Mouse (Mus musculus) gastrocnemius, postnatal 14 days (tissue): ENCODE results near the gene Plk5. TPM values are rescaled to one million over a fixed set of nuclear protein-coding genes. Genes with fewer than 3 reads are reported as not detected.
A peak's percentile ranks its signal among the peaks of the same experiment; 100 is the strongest.

ENCODE experiments used
- DNase-seq: peaks from one replicate; pipeline ENCODE4 v3.0.0; 2021; ENCODE audit warnings: mixed read lengths
- intact Hi-C: fragments of 180-260 bp; cut with DNase I; formaldehyde crosslinking; loops from one replicate; pipeline ENCODE4 v1.15.1; 2025; ENCODE audit warnings: low total_unique reads
- long read RNA-seq, 2 experiments: library from polyadenylated mRNA; stranded (forward); transcript quantifications; one replicate each; pipeline ENCODE4 v2.0.0; 2021
- total RNA-seq, 2 experiments: library from RNA; stranded (reverse); gene quantifications; 2 replicates each; pipeline ENCODE4 v1.2.3; 2021

The Plk5 gene
- total RNA-seq, result under 1 TPM; 0.12 to 0.13 TPM
- long read RNA-seq, experiment 1, result 0 reads
- long read RNA-seq, experiment 2, result 0 reads

DNA sequence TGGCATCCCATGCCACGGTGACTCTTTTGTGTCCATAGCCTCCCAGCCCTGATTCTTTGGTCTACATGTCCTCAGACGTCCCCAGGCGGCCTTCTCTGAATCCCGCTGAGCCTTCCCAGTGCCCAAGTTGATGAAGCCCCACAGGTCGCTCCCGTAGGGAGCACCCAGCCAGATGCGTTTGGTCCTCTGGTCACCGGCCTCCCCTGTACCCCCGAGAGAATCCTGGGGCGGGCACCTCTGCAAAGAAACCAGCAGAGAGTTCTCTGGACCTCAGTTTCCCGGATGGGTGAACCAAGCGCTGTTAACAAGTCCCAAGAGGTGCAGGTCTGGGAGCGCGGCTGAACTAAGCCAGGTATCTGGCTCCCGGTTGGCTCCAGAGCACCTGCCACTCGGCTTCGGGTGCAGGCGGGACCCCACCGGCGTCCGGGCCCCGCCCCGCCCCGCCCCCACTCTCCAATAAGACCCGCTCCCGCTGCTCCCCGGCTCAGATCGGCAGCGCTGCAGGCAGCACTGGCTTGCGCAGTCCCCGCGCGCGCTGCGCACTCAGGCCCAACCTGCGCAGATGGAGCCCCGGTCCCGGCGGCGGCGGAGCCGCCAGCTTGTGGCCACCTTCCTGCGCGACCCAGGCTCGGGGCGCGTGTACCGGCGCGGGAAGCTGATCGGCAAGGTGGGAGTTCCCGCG lies at the start of gene Plk5:
Gene Plk5 (plus strand): TSS at position 459 of the 682 bp plus-strand sequence.
- DNase-seq, result no peak
- intact Hi-C loops, result no loop called here

GRCm38 (mm10) chr10:80311560-80311959 lies 44.7 kb upstream of the Plk5 start:
- intact Hi-C loops, result no loop called here
- no peak for DNase-seq

DNA sequence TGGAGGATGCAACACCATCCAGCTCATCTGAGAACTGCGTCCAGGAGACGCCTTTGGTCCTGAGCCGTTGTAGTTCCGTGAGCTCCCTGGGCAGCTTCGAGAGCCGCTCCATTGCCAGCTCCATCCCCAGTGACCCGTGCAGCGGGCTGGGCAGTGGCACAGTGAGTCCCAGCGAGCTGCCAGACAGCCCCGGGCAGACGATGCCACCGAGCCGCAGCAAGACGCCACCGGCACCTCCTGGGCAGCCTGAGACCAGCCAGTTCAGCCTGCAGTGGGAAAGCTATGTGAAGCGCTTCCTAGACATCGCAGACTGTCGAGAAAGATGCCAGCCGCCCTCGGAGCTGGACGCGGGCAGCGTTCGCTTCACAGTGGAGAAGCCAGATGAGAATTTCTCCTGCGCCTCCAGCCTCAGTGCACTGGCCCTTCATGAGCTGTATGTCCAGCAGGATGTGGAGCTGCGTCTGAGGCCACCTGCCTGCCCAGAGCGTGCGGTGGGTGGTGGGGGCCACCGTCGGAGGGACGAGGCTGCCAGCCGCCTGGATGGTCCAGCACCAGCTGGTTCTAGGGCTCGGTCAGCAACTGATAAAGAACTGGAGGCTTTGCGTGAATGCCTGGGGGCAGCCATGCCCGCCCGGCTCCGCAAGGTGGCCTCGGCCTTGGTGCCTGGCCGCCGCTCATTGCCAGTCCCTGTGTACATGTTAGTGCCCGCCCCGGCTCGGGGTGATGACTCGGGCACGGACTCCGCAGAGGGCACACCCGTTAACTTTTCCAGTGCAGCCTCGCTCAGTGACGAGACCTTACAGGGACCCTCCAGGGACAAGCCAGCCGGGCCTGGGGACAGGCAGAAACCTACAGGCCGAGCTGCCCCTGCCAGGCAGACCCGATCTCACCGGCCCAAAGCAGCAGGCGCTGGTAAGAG lies 43.4 kb upstream of the Plk5 start:
- no peak for DNase-seq
- intact Hi-C loops, result no loop called here

- DNase-seq, result peak; percentile 48
These were observed 42.5 kb upstream of the Plk5 start for GRCm38 (mm10) chr10:80313627-80314201.

DNA sequence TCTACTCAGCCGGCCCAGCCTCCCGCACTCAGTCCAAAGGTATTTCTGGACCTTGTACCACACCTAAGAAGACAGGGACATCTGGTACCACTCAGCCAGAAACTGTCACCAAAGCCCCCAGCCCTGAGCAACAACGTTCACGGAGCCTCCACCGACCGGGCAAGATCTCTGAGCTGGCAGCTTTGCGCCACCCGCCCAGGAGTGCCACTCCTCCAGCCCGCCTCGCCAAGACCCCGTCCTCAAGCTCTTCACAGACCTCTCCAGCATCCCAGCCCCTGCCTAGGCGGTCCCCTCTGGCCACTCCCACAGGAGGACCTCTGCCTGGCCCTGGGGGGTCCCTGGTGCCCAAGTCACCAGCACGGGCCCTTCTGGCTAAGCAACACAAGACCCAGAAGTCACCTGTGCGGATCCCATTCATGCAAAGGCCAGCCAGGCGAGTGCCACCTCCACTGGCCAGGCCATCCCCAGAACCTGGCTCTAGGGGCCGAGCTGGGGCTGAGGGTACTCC lies 41.7 kb upstream of the Plk5 start:
- no peak for DNase-seq

More at GRCm38 (mm10) chr10:80313627-80314201, 42.5 kb upstream of the Plk5 start:
- intact Hi-C loops, result no loop called here

DNA sequence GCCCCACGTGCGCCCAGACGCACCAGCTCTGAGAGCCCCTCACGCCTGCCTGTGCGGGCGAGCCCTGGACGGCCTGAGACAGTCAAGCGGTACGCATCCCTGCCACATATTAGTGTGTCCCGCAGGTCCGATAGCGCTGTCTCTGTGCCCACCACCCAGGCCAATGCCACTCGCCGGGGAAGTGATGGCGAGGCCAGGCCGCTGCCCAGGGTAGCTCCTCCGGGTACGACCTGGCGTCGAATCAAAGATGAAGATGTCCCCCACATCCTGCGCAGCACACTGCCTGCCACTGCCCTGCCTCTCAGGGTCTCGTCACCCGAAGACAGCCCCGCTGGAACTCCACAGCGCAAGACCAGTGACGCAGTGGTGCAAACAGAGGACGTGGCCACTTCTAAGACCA lies 40.9 kb upstream of the Plk5 start:
- intact Hi-C loops, result no loop called here
- no peak for DNase-seq

More for the DNA sequence above, 41.7 kb upstream of the Plk5 start:
- intact Hi-C loops, result no loop called here

DNA sequence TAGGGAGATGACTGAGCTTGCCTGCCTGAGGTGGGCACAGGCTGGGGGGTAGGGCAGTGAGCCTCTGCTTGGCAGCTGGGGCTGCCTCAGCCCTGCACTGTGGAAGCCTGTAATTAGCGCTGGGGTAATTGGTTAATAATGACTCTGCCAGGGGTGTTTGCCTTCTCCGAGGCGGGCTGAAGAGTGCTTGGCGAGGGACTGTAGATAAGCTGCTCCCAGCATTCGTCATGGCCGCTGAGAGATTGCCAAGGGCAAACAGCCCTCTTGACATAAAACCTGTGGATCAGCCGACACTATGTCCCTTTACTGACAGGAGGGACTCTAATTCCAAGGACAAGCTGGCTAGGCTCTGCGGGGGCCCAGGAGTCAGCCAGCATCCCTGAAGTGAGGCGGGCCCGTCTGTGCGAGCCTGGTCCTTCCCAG lies 39.9 kb upstream of the Plk5 start:
- intact Hi-C loops, result no loop called here
- DNase-seq, result no peak

GRCm38 (mm10) chr10:80317011-80317410 lies 39.2 kb upstream of the Plk5 start:
- intact Hi-C loops, result no loop called here
- no peak for DNase-seq

GRCm38 (mm10) chr10:80320340-80320760 lies 35.9 kb upstream of the Plk5 start, which contains the start of gene 2310011J03Rik:
Gene 2310011J03Rik (minus strand): TSS chr10:80320537.
- intact Hi-C loops, result no loop called here
- peak; percentile 93 for DNase-seq

DNA sequence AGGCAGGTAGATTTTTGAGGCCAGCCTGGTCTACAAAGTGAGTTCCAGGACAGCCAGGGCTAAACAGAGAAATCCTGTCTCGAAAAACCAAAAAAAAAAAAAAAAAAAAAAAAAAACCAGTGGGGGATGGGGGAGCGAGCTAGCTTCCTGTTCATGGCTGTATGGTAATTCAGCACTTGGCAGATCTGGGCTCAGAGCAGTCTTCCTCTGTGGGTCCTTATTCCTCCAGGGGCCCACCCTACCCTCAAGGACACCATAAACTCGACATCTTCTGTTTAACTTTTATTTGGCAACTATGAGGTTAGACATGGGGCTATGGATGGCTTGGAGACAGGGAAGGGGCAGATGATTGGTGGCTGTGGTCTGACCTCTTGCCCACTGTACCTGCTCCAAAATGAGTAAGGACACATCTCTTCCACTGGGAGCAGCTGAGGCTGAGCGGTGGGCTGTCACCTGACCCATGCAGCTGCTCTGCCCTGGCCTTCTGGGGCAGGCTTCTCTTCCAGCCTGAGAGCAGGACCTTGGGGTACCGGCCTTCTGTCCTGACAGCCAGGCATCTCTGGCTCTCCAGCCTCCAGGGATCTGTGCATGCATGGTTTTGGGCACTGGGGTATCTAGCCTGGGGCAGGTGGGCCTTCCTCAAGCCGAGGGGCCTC lies 35.1 kb upstream of the Plk5 start:
- intact Hi-C loops, result no loop called here

DNA sequence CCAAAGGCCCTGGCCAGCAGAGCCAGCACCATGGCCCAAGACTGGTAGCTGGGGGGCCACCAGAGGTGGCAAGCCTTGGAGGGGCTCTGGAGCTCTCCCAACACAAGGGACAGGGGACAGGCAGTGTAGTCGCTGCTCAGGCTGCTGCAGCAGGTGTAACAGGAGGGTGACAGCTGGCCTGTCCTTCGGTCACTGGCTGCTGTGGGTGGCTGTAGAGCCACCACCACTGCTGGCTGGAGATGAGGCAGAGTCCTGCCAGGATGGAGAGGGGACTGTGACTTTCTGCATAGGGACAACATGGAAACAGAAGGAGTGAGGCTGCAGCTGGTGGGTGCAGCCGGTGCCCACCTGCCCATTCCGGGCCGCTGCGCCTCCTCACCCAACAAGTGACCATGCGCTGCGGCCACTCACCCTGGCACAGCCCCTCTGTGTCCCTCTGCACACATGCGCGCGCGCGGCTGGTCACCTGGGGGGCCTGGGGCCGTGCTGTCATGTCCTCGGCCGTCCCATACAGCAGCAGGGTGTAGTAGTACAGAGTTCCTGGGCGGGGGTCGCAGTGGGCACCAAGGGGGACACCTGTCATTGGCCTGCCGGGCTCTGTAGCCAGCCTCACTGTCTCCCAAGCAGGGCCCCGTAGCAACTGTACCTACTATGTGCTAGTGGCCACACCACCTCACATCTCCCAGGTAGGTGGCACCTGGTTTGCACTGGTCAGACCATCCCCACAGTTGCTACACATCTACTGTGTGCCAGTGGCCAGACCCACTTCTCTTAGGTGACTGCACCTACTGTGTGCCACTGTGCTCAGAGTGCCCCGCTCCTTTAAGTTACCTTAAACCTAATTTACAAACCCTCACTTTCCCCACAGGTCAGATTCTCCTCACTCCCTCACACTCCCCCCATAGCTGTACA lies 34.3 kb upstream of the Plk5 start:
- no peak for DNase-seq
- intact Hi-C loops, result no loop called here

More for the DNA sequence above, 35.1 kb upstream of the Plk5 start:
- no peak for DNase-seq

DNA sequence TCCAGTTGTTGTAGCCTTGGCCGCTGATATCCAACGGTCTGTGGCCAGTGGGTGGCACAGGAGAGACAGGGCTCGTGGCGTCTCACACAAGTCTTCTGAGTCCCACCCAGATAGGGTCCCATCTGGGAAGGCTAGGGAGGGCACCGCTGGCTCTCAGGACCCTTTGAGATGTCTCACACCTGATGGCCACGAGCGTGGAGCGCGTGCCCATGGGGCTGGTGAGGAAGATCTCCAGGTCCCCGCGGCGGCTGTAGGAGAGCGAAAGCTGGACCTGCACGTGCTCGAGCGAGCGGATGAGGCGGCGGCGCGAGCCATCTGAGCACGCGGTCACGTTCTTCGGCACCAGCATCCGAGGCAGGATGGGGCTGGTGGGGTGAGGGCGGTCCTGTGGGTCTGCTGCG lies 33.4 kb upstream of the Plk5 start:
- intact Hi-C loops, result no loop called here
- DNase-seq, result no peak

DNA sequence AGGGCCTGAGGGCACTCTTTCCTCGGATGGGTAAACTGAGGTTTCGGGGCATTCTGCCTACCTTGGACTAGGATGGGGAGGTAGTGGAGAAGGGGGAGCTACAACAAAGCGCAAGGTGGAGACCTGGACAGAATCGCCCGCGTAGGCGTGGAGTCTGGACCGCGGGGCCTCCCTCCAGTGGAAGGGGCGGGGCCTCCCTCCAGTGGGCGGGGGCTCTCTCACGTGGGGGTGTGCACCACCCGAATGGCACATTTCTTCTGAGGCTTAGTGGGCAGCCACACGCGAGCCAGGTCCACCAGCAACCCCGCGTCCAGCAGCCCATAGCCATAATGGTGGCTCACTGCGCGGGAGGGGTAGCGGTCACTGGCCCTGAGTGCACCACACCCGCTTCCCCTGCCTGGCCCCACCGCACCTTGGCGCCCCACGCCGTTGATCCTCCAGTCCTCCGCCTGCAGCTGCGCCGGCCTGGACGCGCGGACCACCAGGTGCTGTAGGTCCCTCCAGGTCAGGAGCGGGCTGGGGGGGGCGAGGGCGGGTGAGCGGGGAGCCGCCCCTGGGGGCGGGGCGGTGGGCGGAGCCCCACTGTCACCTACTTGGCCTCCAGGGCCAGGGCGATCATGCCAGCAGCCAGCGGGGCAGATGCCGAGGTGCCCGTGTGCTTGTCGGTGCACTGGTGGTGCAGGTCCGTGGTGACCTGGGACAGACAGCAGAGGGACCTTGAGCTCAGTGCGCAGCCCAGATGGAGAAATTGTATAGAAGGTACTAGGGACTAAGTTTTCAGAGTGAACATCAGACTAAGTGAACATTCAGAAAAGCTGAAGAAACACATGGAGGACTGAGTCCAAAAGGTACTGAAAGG lies 32.8 kb upstream of the Plk5 start:
- DNase-seq, result peak; percentile 73
- intact Hi-C loops, result no loop called here

DNA sequence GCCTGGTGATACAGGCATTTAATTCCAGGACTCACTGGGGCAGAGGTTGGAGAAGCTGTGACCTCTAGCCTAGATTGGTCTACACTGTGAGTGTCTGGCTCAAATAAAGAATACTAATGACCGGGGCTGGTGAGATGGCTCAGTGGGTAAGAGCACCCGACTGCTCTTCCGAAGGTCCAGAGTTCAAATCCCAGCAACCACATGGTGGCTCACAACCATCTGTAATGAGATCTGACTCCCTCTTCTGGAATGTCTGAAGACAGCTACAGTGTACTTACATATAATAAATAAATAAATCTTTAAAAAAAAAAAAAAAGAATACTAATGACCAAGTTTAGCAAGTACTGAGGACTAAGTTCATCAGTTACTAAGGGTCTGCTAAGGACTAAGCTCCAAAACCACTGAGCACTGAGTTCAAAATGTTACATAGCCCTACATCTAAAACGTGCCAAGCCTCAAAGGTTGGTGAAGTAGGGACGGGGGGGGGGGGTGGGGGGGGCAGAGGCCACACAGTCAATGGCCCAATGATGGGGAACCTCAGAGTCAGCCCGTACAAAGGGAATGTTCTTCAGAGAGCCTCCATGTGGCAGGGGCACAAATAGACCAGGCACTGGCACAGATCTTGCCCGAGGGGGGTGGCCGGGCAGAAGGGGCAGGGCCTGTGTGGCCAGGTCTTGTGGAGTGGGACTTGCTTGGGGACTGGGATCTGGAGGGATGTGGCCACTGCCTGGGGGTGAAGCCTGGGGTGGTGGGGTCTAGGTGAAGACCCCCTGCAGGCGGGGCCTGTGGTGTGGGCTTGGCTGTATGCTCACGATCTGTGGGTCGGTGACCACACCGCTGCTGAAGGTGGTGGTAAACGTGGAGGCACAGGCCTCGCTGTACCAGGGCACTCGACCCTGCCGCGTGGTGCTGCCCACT lies 31.9 kb upstream of the Plk5 start:
- no peak for DNase-seq
- intact Hi-C loops, result no loop called here

DNA sequence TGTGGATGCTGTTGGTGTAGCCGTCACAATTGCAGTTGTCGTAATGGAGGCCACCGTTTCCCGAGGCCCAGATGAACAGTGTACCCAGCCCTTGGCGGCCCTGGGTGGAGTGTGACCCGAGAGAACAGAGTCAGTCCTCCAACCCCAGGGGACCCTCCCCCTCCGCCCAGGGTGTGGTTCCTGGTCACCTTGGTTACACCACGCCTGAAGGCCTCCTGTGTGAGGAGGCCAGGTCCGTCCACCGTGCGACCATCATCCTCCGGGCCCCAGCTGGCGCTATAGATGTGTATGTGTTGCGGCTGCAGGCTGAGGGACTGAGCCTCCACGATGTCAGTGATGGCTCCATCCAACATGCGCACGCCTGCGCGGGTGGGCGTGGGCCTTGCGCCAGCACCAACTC lies 31.2 kb upstream of the Plk5 start:
- intact Hi-C loops, result no loop called here

GRCm38 (mm10) chr10:80329273-80330081 lies 26.8 kb upstream of the Plk5 start, which contains the start of the genes Pcsk4 and Reep6:
Gene Pcsk4 (minus strand): TSS chr10:80329498.
Gene Reep6 (plus strand): TSS chr10:80329953.
- peak; percentile 96 for DNase-seq
- intact Hi-C loops, result no loop called here

More for the DNA sequence above, 31.2 kb upstream of the Plk5 start:
- no peak for DNase-seq
